Mouse (Mus musculus) G1E (cell line): ENCODE measurements at regions not wholly inside any gene's neighbourhood (a gene's known extent, or its start where the extent isn't known, plus 50 kb on each side); places are given as distances from the start of the nearest gene placed in this dataset.

ENCODE experiments used
- ATAC-seq: 2 replicates; pipeline ENCODE4 v1.8.0; 2016; ENCODE audit warnings: mild to moderate bottlenecking; ENCODE audit not compliant: insufficient number of reproducible peaks, poor library complexity, low FRiP score, severe bottlenecking; ENCODE audit errors: extremely low read depth
- DNase-seq: peaks from one replicate; pipeline ENCODE4 v3.0.0; 2012; ENCODE audit warnings: low spot score
- H3K27me3 ChIP-seq: 2 replicates; pipeline ENCODE4 v1.6.1; 2012; ENCODE audit warnings: mild to moderate bottlenecking, low read length, inconsistent platforms; ENCODE audit not compliant: insufficient read depth
- H3K36me3 ChIP-seq: replicated peaks from 2 replicates; pipeline ENCODE3; 2012; ENCODE audit warnings: mild to moderate bottlenecking, inconsistent platforms
- H3K4me1 ChIP-seq: 2 replicates; pipeline ENCODE4 v1.6.1; 2012; ENCODE audit warnings: low read depth, low read length, inconsistent platforms, mixed read lengths; ENCODE audit not compliant: insufficient read depth
- H3K4me3 ChIP-seq: 2 replicates; pipeline ENCODE4 v1.5.1; 2012; ENCODE audit warnings: low read depth, mild to moderate bottlenecking, inconsistent platforms, low read length, moderate library complexity, mixed read lengths
- H3K9me3 ChIP-seq: replicated peaks from 2 replicates; pipeline ENCODE4 v1.6.1; 2012; ENCODE audit warnings: inconsistent platforms
- CTCF ChIP-seq: IDR thresholded peaks from 2 replicates; pipeline ENCODE4 v1.5.1; 2012; ENCODE audit warnings: low read depth, low read length, inconsistent platforms, mixed read lengths
- GATA1 ChIP-seq: IDR thresholded peaks from 2 replicates; pipeline ENCODE4 v1.6.1; 2012; ENCODE audit warnings: borderline replicate concordance, low read length, inconsistent platforms, mixed read lengths
- GATA2 ChIP-seq: IDR thresholded peaks from 2 replicates; pipeline ENCODE4 v1.6.1; 2012; ENCODE audit warnings: low read depth, low read length, inconsistent platforms, borderline replicate concordance
- POLR2AphosphoS5 ChIP-seq: IDR thresholded peaks from 2 replicates; pipeline ENCODE4 v1.6.1; 2012; ENCODE audit warnings: low read depth, low read length, inconsistent platforms; ENCODE audit not compliant: insufficient replicate concordance
- TAL1 ChIP-seq: conservative IDR thresholded peaks from 2 replicates; pipeline ENCODE4 v1.6.1; 2012; ENCODE audit warnings: low read depth, low read length, inconsistent platforms, mixed read lengths

- ATAC-seq: no peak
- no peak for DNase-seq
- TF ChIP-seq GATA2 (no peak), CTCF (no peak), TAL1 (no peak), POLR2AphosphoS5 (no peak), GATA1 (no peak)
- Histone ChIP-seq H3K27me3 (peaks cover 8% of the 10 kb centered on the region; the same call in 1 of the 2 replicates), H3K9me3 (no peaks in the 10 kb centered on the region), H3K4me1 (no peaks in the 10 kb centered on the region), H3K4me3 (no peak overlapping the region), H3K36me3 (no peaks in the 10 kb centered on the region)
Observed at GRCm38 (mm10) chr2:92673064-92673813, 73.7 kb downstream of the Chst1 start.

GRCm38 (mm10) chr2:92673931-92674330, 74.4 kb downstream of the Chst1 start:
- Histone ChIP-seq H3K36me3 (no peaks in the 10 kb centered on the region), H3K4me3 (no peak overlapping the region), H3K9me3 (no peaks in the 10 kb centered on the region), H3K4me1 (no peaks in the 10 kb centered on the region), H3K27me3 (peaks cover 8% of the 10 kb centered on the region; the same call in 1 of the 2 replicates)
- ATAC-seq: no peak
- no peak for TF ChIP-seq GATA2
- no peak for TF ChIP-seq POLR2AphosphoS5
- TF ChIP-seq GATA1: no peak
- no peak for TF ChIP-seq TAL1
- TF ChIP-seq CTCF: no peak
- no peak for DNase-seq

GRCm38 (mm10) chr2:92675247-92675646, 75.7 kb downstream of the Chst1 start:
- TF ChIP-seq TAL1: no peak
- TF ChIP-seq CTCF: no peak
- TF ChIP-seq GATA2: no peak
- no peak for TF ChIP-seq POLR2AphosphoS5
- TF ChIP-seq GATA1: no peak
- Histone ChIP-seq H3K27me3 (peaks cover 8% of the 10 kb centered on the region; the same call in 1 of the 2 replicates), H3K36me3 (no peaks in the 10 kb centered on the region), H3K9me3 (no peaks in the 10 kb centered on the region), H3K4me1 (no peaks in the 10 kb centered on the region), H3K4me3 (no peak overlapping the region)
- ATAC-seq (no peak), DNase-seq (no peak)

GRCm38 (mm10) chr2:92678276-92678930, 78.9 kb downstream of the Chst1 start:
- no peak for TF ChIP-seq TAL1
- no peak for TF ChIP-seq GATA1
- TF ChIP-seq POLR2AphosphoS5: no peak
- no peak for TF ChIP-seq GATA2
- ATAC-seq (no peak), DNase-seq (no peak)
- Histone ChIP-seq H3K27me3 (peaks cover 8% of the 10 kb centered on the region; the same call in 1 of the 2 replicates), H3K4me1 (no peaks in the 10 kb centered on the region), H3K9me3 (no peaks in the 10 kb centered on the region), H3K4me3 (no peak overlapping the region), H3K36me3 (no peaks in the 10 kb centered on the region)

GRCm38 (mm10) chr2:92678999-92679704, 79.6 kb downstream of the Chst1 start:
- no peaks in the 10 kb centered on the region for H3K9me3 ChIP-seq
- no peaks in the 10 kb centered on the region for H3K4me1 ChIP-seq
- TF ChIP-seq GATA2 (no peak), GATA1 (no peak), CTCF (no peak), POLR2AphosphoS5 (no peak), TAL1 (no peak)
- DNase-seq (no peak), ATAC-seq (no peak)
- H3K36me3 ChIP-seq: no peaks in the 10 kb centered on the region
- peaks cover 6% of the 10 kb centered on the region; the same call in 1 of the 2 replicates for H3K27me3 ChIP-seq
- no peak overlapping the region for H3K4me3 ChIP-seq

GRCm38 (mm10) chr2:92682256-92682655, 82.7 kb downstream of the Chst1 start:
- ATAC-seq: no peak
- no peaks in the 10 kb centered on the region for H3K9me3 ChIP-seq
- H3K4me3 ChIP-seq: no peak overlapping the region
- peaks cover 8% of the 10 kb centered on the region; the same call in 1 of the 2 replicates for H3K27me3 ChIP-seq
- no peak for TF ChIP-seq CTCF
- no peak for TF ChIP-seq TAL1
- TF ChIP-seq GATA2: no peak
- no peak for TF ChIP-seq GATA1
- TF ChIP-seq POLR2AphosphoS5: no peak
- H3K4me1 ChIP-seq: no peaks in the 10 kb centered on the region
- no peaks in the 10 kb centered on the region for H3K36me3 ChIP-seq
- no peak for DNase-seq
